Mouse (Mus musculus) cerebellum, adult 11-12 months (tissue): Measurements from ENCODE around the gene Fmnl2.

Experiments
- DNase-seq: peaks from one replicate; pipeline ENCODE4 v3.0.0; 2022

The Fmnl2 gene

GRCm38 (mm10) chr2:53129070-53129469 is 271.4 kb downstream of the Fmnl2 start:
- DNase-seq = no peak

DNA sequence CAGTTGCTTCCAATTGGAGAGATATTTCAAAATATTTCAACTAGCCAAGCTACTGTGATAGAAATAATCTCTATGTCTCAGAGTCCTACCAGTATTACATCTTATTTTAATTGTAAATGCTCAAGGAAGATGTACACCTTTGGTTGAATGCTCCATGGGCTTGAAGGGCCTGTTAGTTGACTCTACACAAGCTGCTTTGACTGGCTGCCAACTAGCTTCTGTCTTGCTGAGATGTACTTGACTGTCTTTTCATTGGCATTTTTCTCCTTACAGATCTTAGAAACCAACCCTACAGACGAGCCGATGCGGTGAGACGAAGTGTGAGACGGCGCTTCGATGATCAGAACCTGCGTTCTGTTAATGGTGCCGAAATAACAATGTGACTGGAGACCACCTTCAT is 273.9 kb downstream of the Fmnl2 start:
- DNase-seq = no peak

- DNase-seq = no peak
Observed at GRCm38 (mm10) chr2:53146852-53147251, 289.2 kb downstream of the Fmnl2 start.

DNA sequence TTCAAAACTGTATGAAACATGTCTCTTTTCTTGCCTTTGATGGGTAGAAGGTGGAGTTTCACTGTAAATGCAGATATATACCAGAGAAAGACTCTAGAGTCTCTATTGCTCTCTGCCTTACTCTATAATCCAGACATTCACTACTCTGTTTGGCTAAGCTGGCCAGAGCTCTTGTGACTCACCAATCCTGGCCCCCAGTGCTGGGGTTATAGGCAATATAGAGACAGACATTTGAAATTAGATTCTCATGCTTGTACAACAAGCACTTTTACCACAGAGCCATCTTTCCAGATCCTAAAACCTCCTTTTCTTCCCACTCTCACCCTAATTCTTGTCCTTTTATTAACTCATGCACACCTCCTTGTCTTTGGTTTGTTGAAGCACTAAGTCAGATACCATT is 316.3 kb downstream of the Fmnl2 start:
- DNase-seq = no peak

DNA sequence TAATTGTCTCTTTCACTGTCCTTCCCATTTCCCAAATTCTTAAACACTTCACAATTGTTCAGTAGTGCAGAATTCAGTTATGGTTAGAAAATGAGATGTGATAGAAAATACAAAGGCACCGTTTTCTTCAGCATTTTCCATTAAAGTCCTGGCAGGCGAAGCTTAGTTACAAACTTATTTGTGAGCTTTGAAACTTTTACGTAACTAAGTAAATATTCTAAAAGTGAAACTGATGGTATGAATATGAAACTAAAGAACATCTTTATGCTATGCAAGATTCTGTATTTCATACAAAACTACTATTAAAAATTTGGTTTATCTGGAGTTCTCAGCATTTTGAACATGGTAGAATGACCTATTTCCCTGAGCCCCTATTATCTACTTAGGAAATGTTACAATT is 321.3 kb downstream of the Fmnl2 start:
- DNase-seq = no peak

DNA sequence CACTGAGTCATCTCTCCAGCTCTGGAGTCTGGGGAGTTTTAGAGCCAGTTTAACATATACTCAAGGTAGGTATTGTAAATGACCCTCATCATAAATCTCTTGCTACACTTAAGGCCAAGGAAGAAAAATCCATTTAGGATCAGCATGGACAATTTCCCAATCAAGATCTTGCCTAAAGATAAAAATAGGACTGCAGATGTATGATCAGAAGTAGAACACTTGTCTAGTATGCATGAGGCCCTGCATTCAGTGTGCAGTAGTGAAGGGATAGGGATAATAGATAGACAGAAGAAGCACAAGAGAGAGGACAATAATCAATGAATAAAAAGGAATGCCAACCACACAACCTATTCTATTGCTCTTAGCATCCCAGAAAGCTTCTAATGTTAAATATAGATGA is 322.2 kb downstream of the Fmnl2 start:
- no peak for DNase-seq
